Mouse (Mus musculus): ENCODE data around the gene Sdccag8. TPM values are rescaled to one million over a fixed set of nuclear protein-coding genes. Genes with fewer than 3 reads are reported as not detected.

The Sdccag8 gene
- polyA plus RNA-seq, 1 experiment from 2014 or later = 15.6 TPM

DNA sequence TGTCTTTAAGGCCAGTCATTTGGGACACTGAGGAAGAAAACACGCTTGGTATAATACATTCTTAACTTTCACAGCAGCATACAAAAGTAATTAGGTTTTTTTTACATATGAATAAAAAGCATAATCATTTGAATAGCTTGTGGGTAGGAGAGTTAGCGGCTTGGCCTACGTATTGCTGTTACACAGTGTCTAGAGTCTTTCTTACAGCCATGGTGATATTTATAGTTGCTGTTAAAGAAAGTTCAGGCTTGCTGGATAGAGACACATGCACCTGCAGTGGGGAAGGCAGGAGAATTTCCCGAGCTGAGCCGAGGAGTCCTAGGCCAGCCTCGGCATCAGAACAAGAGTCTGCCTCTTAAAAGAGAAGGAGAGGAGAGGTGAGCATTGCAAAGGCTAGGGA lies 134.4 kb downstream of the Sdccag8 start:
- Histone ChIP-seq H3K27ac (no peak overlapping the region), H3K27me3 (replicated peaks) (no peaks in the 10 kb centered on the region), H3K9me3 (no peaks in the 10 kb centered on the region), H3K9ac (no peak overlapping the region), H3K4me1 (no peaks in the 10 kb centered on the region), H3K4me3 (replicated peaks) (no peak overlapping the region), H3K4me2 (no peak overlapping the region), H3K36me3 (no peaks in the 10 kb centered on the region)
- ATAC-seq (ENCODE audit: insufficient read depth, low FRiP score, low read depth) = no peak
- 82% methylated on average over 6 of the region's 6 CpGs for whole genome bisulfite sequencing

DNA sequence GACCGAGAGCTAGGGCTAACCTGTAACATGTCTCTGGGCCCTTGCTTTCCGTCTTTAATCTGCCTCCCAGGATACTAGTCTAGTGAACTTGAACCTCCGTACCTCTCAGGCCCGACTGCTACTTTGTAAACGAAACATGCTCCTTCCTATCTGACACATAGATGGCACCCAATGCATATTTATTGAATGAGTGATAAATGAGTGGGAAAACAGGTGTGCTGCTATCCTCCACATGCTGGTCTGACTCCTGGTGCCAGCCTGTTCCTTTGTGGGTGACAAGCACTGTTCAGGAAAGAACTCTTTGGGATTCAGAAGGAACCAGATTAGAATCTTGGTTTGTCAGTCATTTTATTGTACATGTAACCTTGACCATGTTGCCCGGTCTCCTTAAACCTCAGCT lies 134.9 kb downstream of the Sdccag8 start:
- H3K9ac ChIP-seq = no peak overlapping the region
- 76% methylated on average over 6 of the region's 6 CpGs for WGBS
- H3K27ac ChIP-seq = no peak overlapping the region
- no peaks in the 10 kb centered on the region for H3K4me1 ChIP-seq
- H3K27me3 ChIP-seq (replicated peaks) = no peaks in the 10 kb centered on the region
- no peaks in the 10 kb centered on the region for H3K36me3 ChIP-seq
- no peak overlapping the region for H3K4me2 ChIP-seq
- H3K4me3 ChIP-seq (replicated peaks) = no peak overlapping the region
- ATAC-seq (ENCODE audit: insufficient read depth, low FRiP score, low read depth) = no peak
- no peaks in the 10 kb centered on the region for H3K9me3 ChIP-seq

DNA sequence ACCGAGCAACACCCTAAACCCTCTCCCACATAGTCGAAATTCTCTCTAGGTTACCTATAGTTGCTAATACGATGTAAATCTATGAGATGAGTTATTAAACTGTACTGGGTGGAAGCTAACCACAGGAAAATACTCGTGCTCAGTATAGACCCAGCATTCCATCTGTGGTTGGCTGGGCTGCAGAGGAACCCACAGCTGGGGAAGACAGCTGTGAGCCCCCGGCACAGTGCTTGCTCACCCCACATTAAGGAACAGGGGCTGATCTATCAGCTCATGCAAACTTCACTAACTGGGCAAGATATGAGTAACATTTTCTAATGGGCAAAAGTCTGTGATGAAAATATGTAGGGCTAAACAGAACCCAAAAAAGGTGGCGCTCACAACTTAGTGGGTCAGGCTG lies 135.6 kb downstream of the Sdccag8 start:
- Histone ChIP-seq H3K4me2 (no peak overlapping the region), H3K9me3 (no peaks in the 10 kb centered on the region), H3K27me3 (replicated peaks) (no peaks in the 10 kb centered on the region), H3K9ac (no peak overlapping the region), H3K27ac (no peak overlapping the region), H3K36me3 (no peaks in the 10 kb centered on the region), H3K4me1 (no peaks in the 10 kb centered on the region), H3K4me3 (replicated peaks) (no peak overlapping the region)
- WGBS = 83% methylated on average over 6 of the region's 6 CpGs
- no peak for ATAC-seq (ENCODE audit: insufficient read depth, low FRiP score, low read depth)

DNA sequence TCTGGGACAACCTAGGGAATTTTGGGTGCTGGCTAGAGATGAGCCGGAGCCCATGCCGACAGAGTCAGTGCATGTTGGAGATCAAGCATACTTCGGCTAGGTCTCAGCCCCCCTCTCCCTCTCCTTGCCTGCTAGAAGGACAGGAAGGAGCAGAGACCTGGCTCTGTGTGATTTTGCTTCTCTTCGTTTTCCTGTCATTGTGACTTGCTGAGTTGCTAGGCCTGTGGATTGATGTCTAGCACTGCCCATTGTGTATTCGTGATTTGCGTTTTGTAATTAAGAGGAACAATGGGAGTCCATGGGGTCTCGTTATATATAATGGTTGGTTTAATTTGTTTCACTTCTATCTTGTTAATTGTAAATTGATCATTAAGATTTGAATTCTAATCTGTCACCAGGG lies 137.4 kb downstream of the Sdccag8 start:
- no peaks in the 10 kb centered on the region for H3K9me3 ChIP-seq
- no peak overlapping the region for H3K4me3 ChIP-seq (replicated peaks)
- WGBS = 67% methylated on average over 7 of the region's 7 CpGs
- H3K4me1 ChIP-seq = no peaks in the 10 kb centered on the region
- H3K4me2 ChIP-seq = no peak overlapping the region
- no peaks in the 10 kb centered on the region for H3K36me3 ChIP-seq
- H3K27ac ChIP-seq = no peak overlapping the region
- no peaks in the 10 kb centered on the region for H3K27me3 ChIP-seq (replicated peaks)
- no peak for ATAC-seq (ENCODE audit: insufficient read depth, low FRiP score, low read depth)
- no peak overlapping the region for H3K9ac ChIP-seq

DNA sequence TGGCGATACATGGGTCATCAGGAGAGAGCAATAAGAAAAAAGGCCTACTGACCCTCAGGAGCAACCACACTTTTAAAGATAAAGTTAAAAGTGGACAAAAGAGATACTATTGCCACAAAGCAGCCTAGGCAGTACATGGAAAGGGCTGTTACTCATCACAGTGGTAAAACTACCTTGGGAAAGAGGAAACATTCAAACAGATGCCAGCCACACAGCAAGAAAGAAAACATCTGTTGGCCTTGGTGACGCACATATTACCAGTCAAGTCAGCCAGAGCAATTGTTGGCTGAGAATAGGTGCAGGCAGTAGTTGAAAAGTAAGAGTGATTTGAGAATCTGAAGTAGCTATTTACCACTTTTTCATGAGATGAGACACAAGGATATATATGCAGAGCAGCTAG lies 143.9 kb downstream of the Sdccag8 start:
- H3K36me3 ChIP-seq = no peaks in the 10 kb centered on the region
- WGBS = 80% methylated on average over 2 of the region's 2 CpGs
- H3K27ac ChIP-seq = no peak overlapping the region
- ATAC-seq (ENCODE audit: insufficient read depth, low FRiP score, low read depth) = no peak
- H3K9me3 ChIP-seq = no peaks in the 10 kb centered on the region
- H3K9ac ChIP-seq = no peak overlapping the region
- H3K4me1 ChIP-seq = no peaks in the 10 kb centered on the region
- no peak overlapping the region for H3K4me2 ChIP-seq
- no peak overlapping the region for H3K4me3 ChIP-seq (replicated peaks)
- no peaks in the 10 kb centered on the region for H3K27me3 ChIP-seq (replicated peaks)

DNA sequence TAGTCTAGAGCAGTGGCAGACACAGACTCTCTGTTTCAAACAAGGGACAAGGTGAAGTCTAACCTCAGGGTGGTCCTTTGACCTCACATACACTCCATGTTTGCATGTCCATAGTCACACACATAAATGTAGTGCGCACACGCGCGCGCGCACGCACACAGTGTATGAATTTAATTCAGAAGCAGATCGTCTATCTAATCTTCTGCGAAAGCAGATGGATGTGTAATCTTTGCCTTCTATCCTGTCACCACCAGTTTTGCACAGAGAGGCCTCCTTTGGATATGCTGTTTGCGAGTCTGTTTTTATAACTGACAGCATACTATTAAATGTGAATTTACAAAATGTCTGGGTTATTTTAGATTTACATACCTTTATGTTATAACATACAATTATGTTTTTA lies 147.3 kb downstream of the Sdccag8 start:
- Histone ChIP-seq H3K4me2 (no peak overlapping the region), H3K27me3 (replicated peaks) (no peaks in the 10 kb centered on the region), H3K9me3 (no peaks in the 10 kb centered on the region), H3K4me3 (replicated peaks) (no peak overlapping the region), H3K27ac (no peak overlapping the region), H3K36me3 (no peaks in the 10 kb centered on the region), H3K9ac (no peak overlapping the region), H3K4me1 (no peaks in the 10 kb centered on the region)
- no peak for ATAC-seq (ENCODE audit: insufficient read depth, low FRiP score, low read depth)
- 96% methylated on average over 10 of the region's 10 CpGs for WGBS

DNA sequence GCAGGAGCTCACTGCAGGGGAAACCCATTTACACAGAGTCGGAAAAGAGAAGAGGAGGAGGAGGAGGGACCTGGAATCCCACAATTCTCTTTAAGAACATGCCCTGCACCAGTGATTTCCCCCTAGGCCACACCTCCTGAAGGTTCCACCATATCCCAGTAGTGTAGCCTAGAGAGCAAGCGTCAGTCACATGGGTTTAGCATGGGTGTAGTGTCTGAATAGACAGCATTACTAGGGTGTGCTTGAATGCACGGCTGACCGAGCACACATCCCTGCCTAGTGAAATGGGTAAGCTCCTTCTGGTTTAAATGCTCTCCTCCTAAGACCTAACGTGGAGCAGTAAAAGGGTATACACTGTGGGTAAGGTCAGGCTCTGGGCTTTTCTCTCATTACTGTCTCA lies 148.4 kb downstream of the Sdccag8 start:
- ATAC-seq (ENCODE audit: insufficient read depth, low FRiP score, low read depth) = no peak

DNA sequence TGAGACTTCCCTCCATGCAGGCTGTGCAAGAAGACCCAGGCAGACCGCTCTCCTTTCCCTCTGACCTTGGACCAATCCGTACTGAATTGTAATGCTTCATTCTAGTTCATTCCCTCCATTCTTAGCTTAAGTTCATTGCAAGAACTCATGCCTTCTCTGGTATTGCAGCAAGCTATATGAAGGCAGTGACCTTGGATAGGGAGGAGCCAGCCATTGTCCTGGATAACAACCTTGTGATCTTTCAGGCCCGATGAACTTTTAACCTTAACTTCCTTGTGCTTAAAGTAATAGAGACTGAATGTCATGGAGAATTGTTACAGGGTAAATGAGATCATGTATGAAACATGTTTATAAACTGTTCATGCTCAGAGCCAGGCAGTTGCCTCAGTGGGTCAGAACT lies 152.8 kb downstream of the Sdccag8 start:
- no peak for ATAC-seq (ENCODE audit: insufficient read depth, low FRiP score, low read depth)
- Histone ChIP-seq H3K27me3 (replicated peaks) (no peaks in the 10 kb centered on the region), H3K9me3 (no peaks in the 10 kb centered on the region), H3K4me3 (replicated peaks) (no peak overlapping the region), H3K4me1 (no peaks in the 10 kb centered on the region), H3K36me3 (no peaks in the 10 kb centered on the region), H3K9ac (no peak overlapping the region), H3K27ac (no peak overlapping the region), H3K4me2 (no peak overlapping the region)
- WGBS = 86% methylated on average over 3 of the region's 3 CpGs

More for the DNA sequence above, 148.4 kb downstream of the Sdccag8 start:
- H3K27me3 ChIP-seq (replicated peaks) = no peaks in the 10 kb centered on the region
- H3K4me3 ChIP-seq (replicated peaks) = no peak overlapping the region
- H3K36me3 ChIP-seq = no peaks in the 10 kb centered on the region
- H3K9me3 ChIP-seq = no peaks in the 10 kb centered on the region
- WGBS = 80% methylated on average over 5 of the region's 5 CpGs
- no peaks in the 10 kb centered on the region for H3K4me1 ChIP-seq
- no peak overlapping the region for H3K27ac ChIP-seq
- H3K9ac ChIP-seq = no peak overlapping the region
- no peak overlapping the region for H3K4me2 ChIP-seq

DNA sequence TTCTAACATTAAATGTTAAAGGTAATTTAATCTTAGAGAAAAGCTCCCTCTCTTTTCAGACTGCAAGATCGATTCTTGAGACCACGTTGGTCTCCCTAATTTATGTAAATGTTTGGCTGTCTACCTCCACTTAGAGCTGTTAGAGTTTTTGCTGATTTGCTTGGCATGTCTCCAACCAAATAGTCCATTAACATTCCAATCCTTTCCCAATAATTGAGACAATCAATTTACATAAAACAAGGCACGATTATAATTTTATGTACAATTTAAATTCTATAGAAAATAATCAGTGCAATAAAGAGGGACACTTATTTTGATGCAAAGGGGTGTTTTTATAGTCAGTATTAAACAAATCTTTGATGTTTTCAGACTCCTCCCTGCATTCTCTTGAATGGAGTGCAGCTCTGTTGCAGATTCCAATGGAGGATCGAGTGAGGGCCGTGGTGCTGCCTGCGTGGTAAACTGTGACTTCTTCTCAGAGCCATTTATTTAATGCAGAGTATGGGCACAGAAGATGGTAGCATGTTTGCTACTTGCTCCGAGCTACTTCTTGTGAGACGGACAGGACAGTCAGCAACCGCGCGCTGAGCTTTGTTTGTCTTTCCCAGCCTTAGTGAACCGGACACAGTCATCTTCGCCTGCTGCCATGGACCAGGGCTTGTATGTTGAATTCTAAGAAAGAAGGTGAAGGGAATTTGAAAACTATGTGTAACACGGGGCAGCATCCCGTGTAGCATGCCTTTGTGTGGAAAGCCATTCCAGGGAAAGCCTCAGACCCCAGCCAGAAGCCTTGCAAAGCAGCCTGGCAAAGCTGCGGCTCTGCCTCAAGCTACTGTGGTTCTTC lies 156.4 kb downstream of the Sdccag8 start:
- H3K9me3 ChIP-seq = no peaks in the 10 kb centered on the region

DNA sequence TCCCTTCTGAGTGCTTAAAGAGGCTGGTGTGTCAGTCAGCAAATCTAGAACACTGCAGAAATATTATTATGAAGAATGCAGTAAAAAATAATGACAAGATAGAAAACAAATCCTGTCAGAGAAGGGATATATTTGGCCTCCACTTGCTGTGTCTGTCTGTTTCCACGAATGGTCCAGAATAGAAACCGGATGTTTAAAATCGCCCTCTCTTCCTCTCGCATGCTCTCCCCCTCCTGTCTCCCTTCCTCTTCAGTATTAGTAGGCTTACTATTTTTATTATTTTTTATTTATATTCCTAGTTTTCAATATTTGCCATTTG lies 157.0 kb downstream of the Sdccag8 start:
- H3K36me3 ChIP-seq = no peaks in the 10 kb centered on the region
- H3K4me2 ChIP-seq = no peak overlapping the region
- no peak overlapping the region for H3K27ac ChIP-seq
- no peaks in the 10 kb centered on the region for H3K27me3 ChIP-seq (replicated peaks)
- no peaks in the 10 kb centered on the region for H3K9me3 ChIP-seq
- no peak overlapping the region for H3K4me3 ChIP-seq (replicated peaks)
- 66% methylated on average over 4 of the region's 4 CpGs for WGBS
- H3K4me1 ChIP-seq = no peaks in the 10 kb centered on the region
- H3K9ac ChIP-seq = no peak overlapping the region
- ATAC-seq (ENCODE audit: insufficient read depth, low FRiP score, low read depth) = no peak

More for the DNA sequence above, 156.4 kb downstream of the Sdccag8 start:
- no peaks in the 10 kb centered on the region for H3K36me3 ChIP-seq
- ATAC-seq (ENCODE audit: insufficient read depth, low FRiP score, low read depth) = no peak
- H3K9ac ChIP-seq = no peak overlapping the region
- no peak overlapping the region for H3K4me2 ChIP-seq
- H3K27ac ChIP-seq = no peak overlapping the region
- no peak overlapping the region for H3K4me3 ChIP-seq (replicated peaks)
- WGBS = 70% methylated on average over 16 of the region's 16 CpGs
- no peaks in the 10 kb centered on the region for H3K27me3 ChIP-seq (replicated peaks)
- H3K4me1 ChIP-seq = no peaks in the 10 kb centered on the region

DNA sequence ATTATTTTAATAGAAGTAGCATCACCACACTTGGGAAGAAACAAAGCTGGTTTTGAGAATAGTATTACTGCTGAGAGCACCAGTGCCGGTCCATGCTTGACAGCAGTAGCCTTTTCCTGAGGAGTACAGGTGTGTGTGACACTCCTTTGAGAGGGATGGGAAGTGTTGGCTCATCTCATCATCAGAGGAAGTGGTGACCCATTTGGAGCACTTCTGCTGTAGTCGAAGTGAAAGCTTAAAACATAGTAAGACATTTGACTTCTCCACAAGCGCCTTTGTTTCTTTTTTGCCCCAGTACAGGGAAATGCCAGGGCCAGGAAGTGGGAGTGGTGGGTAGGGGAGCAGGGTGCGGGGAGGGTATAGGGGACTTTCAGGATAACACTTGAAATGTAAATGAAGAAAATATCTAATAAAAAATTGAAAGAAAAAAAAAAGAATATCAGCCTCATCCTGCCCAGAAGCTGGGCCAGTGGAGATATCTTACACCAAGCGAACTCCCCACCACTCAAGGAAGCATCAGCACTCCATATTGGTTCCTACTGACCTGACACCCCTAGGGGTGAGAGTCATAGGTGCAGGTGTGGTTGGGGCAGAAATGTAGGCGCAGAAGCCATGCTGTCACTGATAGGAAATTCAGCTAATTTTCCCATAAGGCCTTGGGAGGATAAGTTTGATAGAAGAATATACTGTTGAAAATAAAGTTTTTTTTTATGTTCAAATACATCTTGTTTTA lies 159.1 kb downstream of the Sdccag8 start:
- ATAC-seq (ENCODE audit: insufficient read depth, low FRiP score, low read depth) = no peak
- Histone ChIP-seq H3K9me3 (no peaks in the 10 kb centered on the region), H3K9ac (no peak overlapping the region), H3K27ac (no peak overlapping the region), H3K4me3 (replicated peaks) (no peak overlapping the region), H3K36me3 (no peaks in the 10 kb centered on the region), H3K27me3 (replicated peaks) (no peaks in the 10 kb centered on the region), H3K4me2 (no peak overlapping the region), H3K4me1 (no peaks in the 10 kb centered on the region)
- WGBS = 80% methylated on average over 6 of the region's 6 CpGs

DNA sequence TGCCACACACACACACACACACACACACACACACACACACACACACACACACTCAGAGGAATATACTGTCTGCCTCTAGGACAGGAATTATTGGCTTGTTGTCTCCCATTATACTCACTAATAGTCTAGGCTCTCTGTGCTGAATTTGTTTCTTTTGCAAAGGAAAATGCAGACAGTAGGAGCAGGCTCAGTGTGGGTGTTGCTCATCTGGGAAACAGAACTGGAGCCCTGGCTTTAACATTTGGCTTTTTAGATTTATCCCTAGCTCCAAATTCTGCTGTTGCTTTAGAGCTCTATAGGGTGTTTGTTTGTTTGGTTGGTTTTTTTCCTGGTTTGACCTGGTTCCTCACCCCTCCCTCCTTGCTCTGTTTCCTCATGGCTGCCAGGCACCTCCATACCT lies 164.8 kb downstream of the Sdccag8 start:
- Histone ChIP-seq H3K9ac (no peak overlapping the region), H3K36me3 (no peaks in the 10 kb centered on the region), H3K4me1 (0 out of 2 replicates have a peak, but pooled peaks cover 5% of the 10 kb centered on the region), H3K27me3 (replicated peaks) (no peaks in the 10 kb centered on the region), H3K4me3 (replicated peaks) (no peak overlapping the region), H3K9me3 (no peaks in the 10 kb centered on the region), H3K27ac (no peak overlapping the region), H3K4me2 (no peak overlapping the region)
- no peak for ATAC-seq (ENCODE audit: insufficient read depth, low FRiP score, low read depth)
